Mouse (Mus musculus): ENCODE data around the gene Napsa. TPM values are rescaled to one million over a fixed set of nuclear protein-coding genes. Genes with fewer than 3 reads are reported as not detected.

The Napsa gene
- polyA plus RNA-seq, 1 experiment from 2014 or later: 1.2 TPM

DNA sequence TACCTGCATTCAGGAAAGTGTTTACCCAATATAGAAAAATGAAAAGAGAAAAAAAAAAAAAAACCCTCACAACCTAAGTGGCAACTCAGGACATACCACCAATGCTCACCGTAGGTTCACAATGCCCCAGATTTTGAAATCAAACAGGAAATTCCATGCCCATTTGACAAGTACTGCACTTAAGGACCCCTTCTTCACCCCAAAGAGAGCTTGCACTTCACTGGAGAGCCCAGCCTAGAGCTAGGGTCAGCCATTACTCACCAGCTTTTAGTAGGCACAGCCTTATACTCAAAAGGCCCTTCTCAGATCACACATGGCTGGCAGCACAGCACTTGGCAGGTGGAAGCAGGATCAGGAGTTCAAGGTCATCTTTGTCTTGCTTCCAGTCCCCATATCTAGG lies 11.0 kb downstream of the Napsa start:
- peaks cover 16% of the 10 kb centered on the region for H3K4me1 ChIP-seq (replicated peaks)
- 85% methylated on average over 1 of the region's 1 CpGs for WGBS
- peaks cover 15% of the 10 kb centered on the region for H3K27me3 ChIP-seq
- H3K4me3 ChIP-seq: no peak overlapping the region
- H3K9me3 ChIP-seq: 0 out of 2 replicates have a peak, but pooled peaks cover 9% of the 10 kb centered on the region
- H3K9ac ChIP-seq: no peak overlapping the region
- no peak overlapping the region for H3K27ac ChIP-seq (replicated peaks)
- ATAC-seq (ENCODE audit: low read depth): no peak
- H3K4me2 ChIP-seq: no peak overlapping the region
- no peaks in the 10 kb centered on the region for H3K36me3 ChIP-seq

DNA sequence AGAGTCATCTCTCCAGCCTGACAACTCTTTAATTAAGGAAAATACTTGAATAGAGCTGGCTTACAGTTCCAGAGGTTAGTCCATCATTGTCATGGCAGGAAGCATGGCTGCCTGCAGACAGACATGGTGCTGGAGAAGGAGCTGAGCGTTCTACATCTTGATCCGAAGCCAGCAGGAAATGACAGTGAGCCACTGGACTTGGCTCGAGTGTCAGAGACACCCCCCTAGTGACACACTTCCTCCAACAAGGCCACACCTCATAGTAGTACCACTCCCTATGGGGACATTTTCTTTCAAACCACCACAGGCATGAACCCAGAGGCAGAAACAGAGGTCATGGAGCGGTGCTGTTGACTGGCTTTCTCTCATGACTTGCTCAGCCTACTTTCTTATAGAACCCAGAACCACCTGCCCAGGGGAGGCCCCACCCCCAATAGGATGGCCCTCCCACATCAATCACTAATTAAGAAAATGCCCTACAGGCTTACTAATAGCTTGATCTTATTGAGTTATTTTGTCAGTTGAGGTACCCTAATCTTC lies 12.2 kb downstream of the Napsa start:
- 86% methylated on average over 4 of the region's 4 CpGs for whole genome bisulfite sequencing
- ATAC-seq (ENCODE audit: low read depth): no peak

DNA sequence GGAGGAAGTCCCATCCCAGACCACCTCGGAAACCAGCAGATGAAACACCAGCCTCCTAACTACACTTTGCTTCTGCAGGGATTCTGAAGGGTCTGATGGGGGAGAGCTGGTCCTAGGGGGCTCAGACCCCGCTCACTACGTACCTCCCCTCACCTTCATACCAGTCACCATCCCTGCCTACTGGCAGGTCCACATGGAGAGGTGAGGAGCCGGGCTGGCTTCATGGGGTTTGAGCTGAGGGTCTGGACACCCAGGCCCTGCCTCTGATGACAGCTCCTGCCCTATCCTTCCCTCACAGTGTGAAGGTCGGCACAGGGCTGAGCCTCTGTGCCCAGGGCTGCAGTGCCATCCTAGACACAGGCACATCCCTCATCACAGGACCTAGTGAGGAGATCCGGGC lies 12.7 kb downstream of the Napsa start:
- ATAC-seq (ENCODE audit: low read depth): no peak
- Histone ChIP-seq H3K36me3 (no peaks in the 10 kb centered on the region), H3K4me3 (no peak overlapping the region), H3K9ac (no peak overlapping the region), H3K4me2 (no peak overlapping the region), H3K4me1 (replicated peaks) (peaks cover 33% of the 10 kb centered on the region), H3K9me3 (no peaks in the 10 kb centered on the region), H3K27me3 (peaks cover 20% of the 10 kb centered on the region), H3K27ac (replicated peaks) (no peak overlapping the region)
- WGBS: 88% methylated on average over 6 of the region's 6 CpGs

More for the DNA sequence above, 12.2 kb downstream of the Napsa start:
- Histone ChIP-seq H3K9ac (no peak overlapping the region), H3K9me3 (no peaks in the 10 kb centered on the region), H3K4me3 (no peak overlapping the region), H3K4me1 (replicated peaks) (peaks cover 28% of the 10 kb centered on the region), H3K27ac (replicated peaks) (no peak overlapping the region), H3K36me3 (no peaks in the 10 kb centered on the region), H3K4me2 (no peak overlapping the region), H3K27me3 (peaks cover 20% of the 10 kb centered on the region)

DNA sequence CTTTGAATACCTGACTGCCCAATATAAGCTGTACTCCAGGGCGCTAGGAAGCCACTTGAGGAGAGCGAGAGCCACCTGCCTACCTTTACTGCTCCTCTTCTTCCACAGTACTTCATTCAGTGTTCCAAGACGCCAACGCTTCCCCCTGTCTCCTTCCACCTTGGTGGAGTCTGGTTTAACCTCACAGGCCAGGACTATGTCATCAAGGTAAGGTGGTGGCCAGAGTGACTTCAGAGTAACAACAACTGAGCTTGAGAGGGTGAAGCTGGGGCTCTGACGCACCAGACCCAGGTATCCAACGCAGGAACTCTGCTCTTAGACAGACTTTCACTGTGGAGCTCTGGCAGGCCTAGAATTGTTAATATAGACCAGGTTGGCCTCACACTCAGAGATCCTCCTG lies 13.4 kb downstream of the Napsa start:
- peaks cover 37% of the 10 kb centered on the region for H3K4me1 ChIP-seq (replicated peaks)
- 91% methylated on average over 6 of the region's 6 CpGs for WGBS
- no peak overlapping the region for H3K4me3 ChIP-seq
- ATAC-seq (ENCODE audit: low read depth): no peak
- H3K4me2 ChIP-seq: no peak overlapping the region
- H3K27ac ChIP-seq (replicated peaks): no peak overlapping the region
- no peak overlapping the region for H3K9ac ChIP-seq
- H3K36me3 ChIP-seq: no peaks in the 10 kb centered on the region
- no peaks in the 10 kb centered on the region for H3K9me3 ChIP-seq
- peaks cover 20% of the 10 kb centered on the region for H3K27me3 ChIP-seq

DNA sequence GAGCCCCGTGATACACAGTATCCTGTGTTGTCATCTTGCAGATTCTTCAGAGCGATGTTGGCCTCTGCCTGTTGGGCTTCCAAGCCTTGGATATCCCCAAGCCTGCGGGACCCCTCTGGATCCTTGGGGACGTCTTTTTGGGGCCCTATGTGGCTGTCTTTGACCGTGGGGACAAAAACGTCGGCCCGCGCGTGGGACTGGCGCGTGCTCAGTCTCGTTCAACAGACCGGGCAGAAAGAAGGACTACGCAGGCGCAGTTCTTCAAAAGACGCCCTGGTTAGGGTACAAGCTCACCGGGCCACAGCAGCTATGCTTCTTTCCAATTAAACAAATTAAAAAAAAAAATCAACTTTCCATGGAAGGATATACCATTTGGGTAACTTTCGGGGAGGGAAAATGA lies 14.3 kb downstream of the Napsa start:
- Histone ChIP-seq H3K36me3 (no peaks in the 10 kb centered on the region), H3K27me3 (peaks cover 23% of the 10 kb centered on the region), H3K9ac (peak overlapping the region; percentile 71), H3K4me1 (replicated peaks) (peaks cover 44% of the 10 kb centered on the region), H3K4me3 (peak overlapping the region; percentile 64), H3K27ac (replicated peaks) (peak overlapping the region; percentile 71), H3K4me2 (peak overlapping the region; percentile 92), H3K9me3 (no peaks in the 10 kb centered on the region)
- ATAC-seq (ENCODE audit: low read depth): no peak
- 8% methylated on average over 19 of the region's 19 CpGs for WGBS

DNA sequence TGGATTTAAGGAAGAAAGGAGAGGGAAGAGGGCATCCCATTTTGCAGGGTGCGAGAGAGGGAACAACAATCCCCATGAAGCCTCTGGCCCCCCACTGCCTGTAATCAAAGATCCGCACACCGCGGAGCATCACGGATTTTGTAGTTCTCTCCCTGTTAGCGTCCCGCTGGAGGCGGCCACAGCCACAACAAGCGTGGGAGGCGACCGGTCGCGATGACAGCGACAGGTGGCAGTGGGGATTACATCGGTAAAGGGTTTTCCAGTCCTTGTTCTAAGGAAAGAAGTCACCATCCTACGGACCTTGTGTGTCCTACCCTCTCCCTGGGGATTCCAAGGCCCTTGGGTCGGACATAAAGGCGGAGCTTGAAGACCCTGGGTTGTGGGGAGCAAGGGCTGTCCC lies 14.8 kb downstream of the Napsa start:
- Histone ChIP-seq H3K4me3 (peak overlapping the region; percentile 64), H3K27ac (replicated peaks) (0 out of 2 replicates have a peak overlapping the region, but pooled peaks have one; percentile 71), H3K9ac (peak overlapping the region; percentile 71), H3K36me3 (no peaks in the 10 kb centered on the region), H3K4me2 (peak overlapping the region; percentile 92), H3K9me3 (no peaks in the 10 kb centered on the region), H3K4me1 (replicated peaks) (peaks cover 48% of the 10 kb centered on the region), H3K27me3 (peaks cover 27% of the 10 kb centered on the region)
- ATAC-seq (ENCODE audit: low read depth): peak; percentile 15; the same call in 1 of the 2 replicates
- WGBS: under 1% methylated on average over 18 of the region's 18 CpGs

DNA sequence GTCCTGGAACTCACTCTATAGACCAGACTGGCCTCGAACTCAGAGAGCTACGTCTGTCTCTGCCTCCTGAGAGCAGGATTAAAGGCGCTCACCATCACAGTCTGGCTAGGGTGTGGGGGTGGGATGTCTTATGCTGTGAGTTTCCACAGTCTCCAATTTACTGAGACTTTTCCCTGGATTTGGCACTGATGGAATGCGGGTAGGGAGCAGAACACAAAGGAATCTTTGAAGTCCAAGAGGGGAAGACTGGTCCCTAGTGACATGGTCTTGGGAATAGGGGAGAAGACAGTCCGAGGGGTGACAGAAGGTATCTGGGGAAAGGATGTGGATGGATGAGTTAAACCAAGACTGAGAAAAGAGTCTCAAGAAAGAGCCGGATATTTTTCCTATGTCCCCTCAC lies 15.5 kb downstream of the Napsa start:
- peak overlapping the region; percentile 71 for H3K9ac ChIP-seq
- H3K27me3 ChIP-seq: peaks cover 34% of the 10 kb centered on the region
- peak overlapping the region; percentile 64 for H3K4me3 ChIP-seq
- no peaks in the 10 kb centered on the region for H3K9me3 ChIP-seq
- no peak for ATAC-seq (ENCODE audit: low read depth)
- no peak overlapping the region for H3K27ac ChIP-seq (replicated peaks)
- H3K4me1 ChIP-seq (replicated peaks): peaks cover 56% of the 10 kb centered on the region
- 34% methylated on average over 6 of the region's 6 CpGs for WGBS
- peak overlapping the region; percentile 92 for H3K4me2 ChIP-seq
- H3K36me3 ChIP-seq: no peaks in the 10 kb centered on the region

DNA sequence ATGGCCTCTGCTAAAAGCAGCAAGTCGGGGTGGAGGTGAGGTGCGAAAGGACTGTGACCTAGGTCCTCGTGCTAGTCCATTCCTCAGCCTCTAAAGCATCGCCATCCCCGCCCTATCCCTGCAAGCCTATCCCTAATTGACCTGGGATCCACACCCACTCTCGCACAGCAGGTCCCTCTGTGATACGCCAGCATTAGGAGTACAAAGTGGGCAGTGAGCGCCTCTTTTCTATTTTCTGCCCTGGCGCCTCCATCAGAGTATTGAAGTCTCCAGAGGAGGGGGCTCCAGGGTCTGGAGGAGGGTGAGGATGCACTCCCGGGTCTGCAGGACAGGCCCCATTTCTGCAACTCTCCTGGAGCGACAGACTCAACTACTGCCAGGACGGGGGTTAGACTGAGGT lies 16.2 kb downstream of the Napsa start:
- H3K4me3 ChIP-seq: peak overlapping the region; percentile 64
- peak overlapping the region; percentile 92 for H3K4me2 ChIP-seq
- WGBS: 10% methylated on average over 12 of the region's 12 CpGs
- peaks cover 62% of the 10 kb centered on the region for H3K4me1 ChIP-seq (replicated peaks)
- H3K9me3 ChIP-seq: no peaks in the 10 kb centered on the region
- ATAC-seq (ENCODE audit: low read depth): no peak
- H3K9ac ChIP-seq: peak overlapping the region; percentile 71
- peaks cover 41% of the 10 kb centered on the region for H3K27me3 ChIP-seq
- peak overlapping the region; percentile 67; the same call in 1 of the 2 replicates for H3K27ac ChIP-seq (replicated peaks)
- no peaks in the 10 kb centered on the region for H3K36me3 ChIP-seq

DNA sequence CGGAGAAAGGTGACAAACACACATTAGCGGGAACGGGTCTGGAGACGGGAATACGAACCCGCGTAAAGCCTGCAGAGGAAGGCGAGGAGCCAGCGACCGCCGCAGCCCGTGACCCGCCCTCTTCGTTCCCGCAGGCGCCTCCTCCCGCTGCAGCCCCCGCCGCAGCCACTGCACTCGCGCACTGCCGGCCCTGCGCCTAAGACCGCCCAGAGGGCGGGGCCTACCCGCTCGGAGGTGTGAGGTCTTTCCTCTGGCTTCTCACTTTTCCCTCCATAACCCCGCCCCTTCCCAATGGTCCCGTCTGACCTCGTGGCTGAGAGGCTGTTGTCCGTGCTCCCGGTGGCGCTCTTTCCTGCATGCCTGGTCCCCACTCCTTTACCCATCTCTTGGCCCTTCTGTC lies 17.0 kb downstream of the Napsa start:
- Histone ChIP-seq H3K4me2 (peak overlapping the region; percentile 92), H3K4me1 (replicated peaks) (peaks cover 70% of the 10 kb centered on the region), H3K9me3 (no peaks in the 10 kb centered on the region), H3K27ac (replicated peaks) (peak overlapping the region; percentile 67), H3K36me3 (no peaks in the 10 kb centered on the region), H3K27me3 (peaks cover 41% of the 10 kb centered on the region), H3K4me3 (peak overlapping the region; percentile 64), H3K9ac (peak overlapping the region; percentile 71)
- ATAC-seq (ENCODE audit: low read depth): peak; percentile 3
- WGBS: under 1% methylated on average over 33 of the region's 33 CpGs

DNA sequence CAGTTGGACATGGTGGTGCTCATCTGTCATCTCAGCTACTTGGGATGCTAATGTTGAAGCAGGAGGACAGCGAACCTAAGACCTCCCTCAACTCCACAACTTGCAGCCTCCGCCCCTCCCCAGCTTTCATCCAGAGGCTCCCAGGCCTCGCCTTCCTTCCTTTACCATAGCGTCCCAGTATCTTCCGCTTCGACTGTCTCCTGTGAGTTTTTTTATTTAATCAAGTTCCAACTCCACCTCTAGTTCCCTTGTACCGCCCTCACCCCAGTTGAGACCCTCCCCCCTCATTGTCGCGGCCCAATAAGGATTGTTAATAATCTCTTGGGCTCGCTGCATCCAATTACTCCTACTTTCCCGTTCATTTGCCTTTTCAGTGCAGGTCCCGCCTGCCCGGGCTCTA lies 17.8 kb downstream of the Napsa start:
- Histone ChIP-seq H3K27ac (replicated peaks) (peak overlapping the region; percentile 67), H3K9ac (peak overlapping the region; percentile 71), H3K36me3 (no peaks in the 10 kb centered on the region), H3K4me1 (replicated peaks) (peaks cover 77% of the 10 kb centered on the region), H3K4me3 (peak overlapping the region; percentile 64), H3K27me3 (peaks cover 40% of the 10 kb centered on the region), H3K9me3 (no peaks in the 10 kb centered on the region), H3K4me2 (peak overlapping the region; percentile 92)
- peak; percentile 2; the same call in 1 of the 2 replicates for ATAC-seq (ENCODE audit: low read depth)
- WGBS: 1% methylated on average over 13 of the region's 13 CpGs

DNA sequence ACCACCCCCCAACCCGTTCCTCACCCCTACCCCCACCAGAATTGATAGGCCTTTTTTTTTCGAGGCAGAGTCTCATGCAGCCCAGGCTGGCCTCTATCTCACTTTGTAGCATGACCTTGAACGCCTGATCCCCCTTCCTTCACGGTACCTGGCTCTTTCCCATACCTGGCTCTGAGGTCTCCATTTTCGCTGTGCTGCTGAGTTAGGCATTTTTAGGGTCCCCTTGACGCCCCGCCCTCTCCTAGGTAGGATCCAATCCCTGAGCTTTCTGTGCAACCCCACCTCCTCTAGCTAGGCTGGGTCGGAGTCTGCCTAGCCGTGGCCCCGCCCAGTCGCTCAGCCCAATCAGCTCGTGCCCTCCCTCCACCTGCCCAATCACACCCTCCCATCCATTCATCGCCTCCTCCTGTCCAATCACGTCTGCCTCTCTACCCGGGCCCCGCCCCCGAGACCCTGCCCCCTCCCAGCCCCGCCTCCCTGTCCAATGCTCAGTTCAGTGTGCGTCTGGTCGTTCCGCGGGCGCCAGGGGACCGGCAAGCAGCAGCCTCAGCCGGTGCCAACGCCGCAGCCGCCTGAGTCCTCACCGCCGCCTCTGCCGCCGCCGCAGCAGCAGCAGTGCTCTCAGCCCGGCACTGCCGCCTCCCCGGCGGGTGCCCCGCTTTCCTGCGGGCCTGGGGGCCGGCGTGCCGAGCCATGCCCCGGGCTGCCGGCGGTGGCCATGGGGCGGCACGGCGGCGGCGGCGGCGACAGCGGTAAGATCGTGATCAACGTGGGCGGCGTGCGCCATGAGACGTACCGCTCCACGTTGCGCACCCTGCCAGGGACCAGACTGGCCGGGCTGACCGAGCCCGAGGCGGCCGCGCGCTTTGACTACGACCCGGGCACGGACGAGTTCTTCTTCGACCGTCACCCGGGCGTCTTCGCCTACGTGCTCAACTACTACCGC lies 18.5 kb downstream of the Napsa start, which contains the start of gene Kcnc3:
Gene Kcnc3 (plus strand): TSS at position 263 of the 946 bp plus-strand sequence.
- Histone ChIP-seq H3K9ac (peak within 1 kb of the TSS; percentile 84), H3K4me2 (peak within 1 kb of the TSS; percentile 92), H3K36me3 (peaks cover 4% of the 10 kb centered on the region), H3K4me3 (peak within 1 kb of the TSS; percentile 64), H3K27me3 (peaks cover 39% of the 10 kb centered on the region), H3K4me1 (replicated peaks) (peaks cover 77% of the 10 kb centered on the region), H3K27ac (replicated peaks) (peak within 1 kb of the TSS; percentile 82), H3K9me3 (no peaks in the 10 kb centered on the region)
- under 1% methylated on average over 80 of the region's 80 CpGs for WGBS
- peak; percentile 92 for ATAC-seq (ENCODE audit: low read depth)
